Mouse (Mus musculus) bone marrow, adult 2 months (tissue): ENCODE measurements at regions not wholly inside any gene's neighbourhood (a gene's known extent, or its start where the extent isn't known, plus 50 kb on each side); places are given as distances from the start of the nearest gene placed in this dataset.

Experiments
- CTCF ChIP-seq: fragments of 200-500 bp; IDR thresholded peaks from 2 replicates; pipeline ENCODE4 v1.5.1; 2011; ENCODE audit warnings: low read length, control low read depth; ENCODE audit not compliant: control insufficient read depth, insufficient read depth
- POLR2A ChIP-seq: fragments of 200-500 bp; IDR thresholded peaks from 2 replicates; pipeline ENCODE4 v1.6.1; 2011; ENCODE audit warnings: low read depth, mild to moderate bottlenecking, control low read depth, low read length, borderline replicate concordance; ENCODE audit not compliant: control insufficient read depth

DNA sequence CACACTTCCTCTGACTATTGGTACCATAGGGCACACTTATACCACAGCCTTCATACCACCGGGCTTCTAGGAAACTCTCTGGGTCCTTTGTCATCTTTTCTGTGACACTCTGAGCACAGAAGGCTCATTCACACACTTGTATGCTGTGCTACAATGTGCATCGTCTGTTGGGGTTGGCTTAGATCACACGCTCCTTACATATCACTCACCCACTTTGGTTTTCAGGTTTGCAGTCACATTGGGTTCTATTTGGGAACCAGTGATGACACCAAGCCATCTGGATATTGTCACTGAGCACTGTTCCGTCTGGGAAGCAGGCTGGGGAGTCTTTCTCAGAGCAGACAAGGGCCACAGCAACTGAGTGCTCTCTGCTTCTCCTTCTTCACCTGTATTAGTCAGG lies 74.1 kb upstream of the Vldlr start:
- TF ChIP-seq POLR2A (no peak), CTCF (no peak)
